Mouse (Mus musculus) embryonic facial prominence, embryonic 11.5 days (tissue): ENCODE measurements around the gene Agbl3. TPM values are rescaled to one million over a fixed set of nuclear protein-coding genes. Genes with fewer than 3 reads are reported as not detected.
A peak's percentile ranks its signal among the peaks of the same experiment; 100 is the strongest.

Experiments used
- ATAC-seq: fragments of 200-750 bp; cut with Nextera tagmentation; replicated peaks from 2 replicates; pipeline ENCODE4 v1.8.0; 2017; ENCODE audit warnings: low read depth; ENCODE audit not compliant: insufficient number of reproducible peaks, low FRiP score, low TSS enrichment
- DNase-seq: peaks from one replicate; pipeline ENCODE4 v3.0.0-alpha.2; 2015; ENCODE audit warnings: low spot score
- H3K27ac ChIP-seq: fragments of 300-500 bp; sonication (generic); replicated peaks from 2 replicates; pipeline ENCODE4 v1.5.1; 2014; ENCODE audit warnings: mild to moderate bottlenecking, low read depth, low read length, control low read depth
- H3K27me3 ChIP-seq: fragments of 300-500 bp; sonication (generic); 2 replicates; pipeline ENCODE4 v1.6.1; 2014; ENCODE audit warnings: mild to moderate bottlenecking, low read length, moderate library complexity, mixed read lengths; ENCODE audit not compliant: control insufficient read depth, insufficient read depth
- H3K36me3 ChIP-seq: fragments of 300-500 bp; sonication (generic); replicated peaks from 2 replicates; pipeline ENCODE4 v1.6.1; 2014; ENCODE audit warnings: low read depth, mild to moderate bottlenecking, low read length, moderate library complexity, mixed read lengths; ENCODE audit not compliant: control insufficient read depth, insufficient read depth
- H3K4me1 ChIP-seq: fragments of 300-500 bp; sonication (generic); 2 replicates; pipeline ENCODE4 v1.6.1; 2014; ENCODE audit warnings: low read length, mixed read lengths; ENCODE audit not compliant: control insufficient read depth, insufficient read depth
- H3K4me2 ChIP-seq: fragments of 300-500 bp; sonication (generic); 2 replicates; pipeline ENCODE4 v1.6.1; 2014; ENCODE audit warnings: low read depth, mild to moderate bottlenecking, control low read depth, low read length, moderate library complexity
- H3K4me3 ChIP-seq: fragments of 300-500 bp; sonication (generic); 2 replicates; pipeline ENCODE4 v1.5.1; 2014; ENCODE audit warnings: low read depth, low read length, control low read depth
- H3K9ac ChIP-seq: fragments of 300-500 bp; sonication (generic); replicated peaks from 2 replicates; pipeline ENCODE4 v1.6.1; 2014; ENCODE audit warnings: mild to moderate bottlenecking, control low read depth, low read length
- H3K9me3 ChIP-seq: fragments of 300-500 bp; sonication (generic); replicated peaks from 2 replicates; pipeline ENCODE4 v1.6.1; 2016; ENCODE audit warnings: mild to moderate bottlenecking, low read length, inconsistent platforms, mixed read lengths; ENCODE audit not compliant: control insufficient read depth
- WGBS: fragments of 180-500 bp; shearing (Covaris S2); extraction: QIAGEN DNeasy Blood & Tissue Kit; methylation state at CpG from one replicate; pipeline ENCODE4 v1.1.7; 2014; 5-methylcytosine and 5-hydroxymethylcytosine counted together
- polyA plus RNA-seq: library from polyadenylated mRNA; unstranded; fragments of >200 nt; fragmentation: Nextera tagmentation; extraction: Ambion mirVana; gene quantifications from 2 replicates; pipeline ENCODE4 v1.2.1, GENCODE M21; 2014

Gene Agbl3
- polyA plus RNA-seq, 1 experiment from 2014 or later = 5.2 TPM

GRCm38 (mm10) chr6:34870136-34870535, 89.9 kb downstream of the Agbl3 start:
- H3K9ac ChIP-seq = no peak overlapping the region
- H3K36me3 ChIP-seq = no peaks in the 10 kb centered on the region
- H3K27ac ChIP-seq = 0 out of 2 replicates have a peak overlapping the region, but pooled peaks have one; percentile 35
- WGBS = 75% methylated on average over 5 of the region's 5 CpGs
- H3K4me2 ChIP-seq = no peak overlapping the region
- no peaks in the 10 kb centered on the region for H3K9me3 ChIP-seq
- H3K4me3 ChIP-seq = no peak overlapping the region
- ATAC-seq (no peak), DNase-seq (no peak)
- no peaks in the 10 kb centered on the region for H3K27me3 ChIP-seq
- no peaks in the 10 kb centered on the region for H3K4me1 ChIP-seq

DNA sequence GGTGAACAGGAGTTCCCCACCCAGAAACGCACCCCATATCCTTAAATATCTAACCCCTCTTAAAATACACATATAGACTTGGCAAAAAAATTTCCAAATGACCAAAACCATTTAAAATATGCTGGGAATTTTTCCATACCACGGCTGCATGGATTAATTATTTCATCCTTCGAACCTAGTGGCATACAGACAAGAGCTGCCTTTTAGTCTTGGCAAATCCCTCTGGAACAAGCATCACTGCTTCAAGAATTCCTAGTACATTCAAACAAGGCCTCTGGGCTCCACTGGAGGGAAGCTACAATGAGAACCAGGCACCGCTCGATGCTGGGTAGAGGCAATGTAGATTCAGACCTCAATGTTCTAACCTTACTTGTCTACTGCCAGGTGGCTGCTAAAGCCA, 90.5 kb downstream of the Agbl3 start:
- DNase-seq (no peak), ATAC-seq (no peak)
- Histone ChIP-seq H3K27ac (no peak overlapping the region), H3K4me2 (no peak overlapping the region), H3K27me3 (no peaks in the 10 kb centered on the region), H3K4me3 (no peak overlapping the region), H3K9ac (no peak overlapping the region), H3K36me3 (no peaks in the 10 kb centered on the region), H3K4me1 (no peaks in the 10 kb centered on the region), H3K9me3 (no peaks in the 10 kb centered on the region)
- WGBS = 76% methylated on average over 5 of the region's 5 CpGs

DNA sequence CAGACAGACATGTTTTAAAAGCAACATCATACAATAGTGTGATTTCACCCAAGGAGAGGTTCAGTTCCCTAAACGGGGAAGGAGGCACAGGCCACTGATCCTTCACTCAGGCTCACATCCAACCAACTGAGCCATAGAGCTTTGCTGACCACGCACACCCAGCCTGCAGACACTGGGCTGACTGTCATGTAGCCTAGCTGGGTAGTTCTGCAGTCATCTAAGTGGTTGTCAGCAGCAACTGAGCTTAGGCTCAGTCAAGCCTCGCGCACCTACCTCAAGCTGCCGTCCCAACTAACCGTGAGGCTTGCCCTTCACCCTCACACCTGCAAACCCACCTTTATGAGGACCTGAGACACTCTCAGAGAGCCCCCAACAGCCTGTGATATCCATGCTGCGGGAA, 91.7 kb downstream of the Agbl3 start:
- Histone ChIP-seq H3K9ac (no peak overlapping the region), H3K9me3 (no peaks in the 10 kb centered on the region), H3K27ac (no peak overlapping the region), H3K4me1 (no peaks in the 10 kb centered on the region), H3K36me3 (no peaks in the 10 kb centered on the region), H3K4me2 (no peak overlapping the region), H3K4me3 (no peak overlapping the region), H3K27me3 (no peaks in the 10 kb centered on the region)
- WGBS = 91% methylated on average over 7 of the region's 7 CpGs
- no peak for ATAC-seq
- no peak for DNase-seq

DNA sequence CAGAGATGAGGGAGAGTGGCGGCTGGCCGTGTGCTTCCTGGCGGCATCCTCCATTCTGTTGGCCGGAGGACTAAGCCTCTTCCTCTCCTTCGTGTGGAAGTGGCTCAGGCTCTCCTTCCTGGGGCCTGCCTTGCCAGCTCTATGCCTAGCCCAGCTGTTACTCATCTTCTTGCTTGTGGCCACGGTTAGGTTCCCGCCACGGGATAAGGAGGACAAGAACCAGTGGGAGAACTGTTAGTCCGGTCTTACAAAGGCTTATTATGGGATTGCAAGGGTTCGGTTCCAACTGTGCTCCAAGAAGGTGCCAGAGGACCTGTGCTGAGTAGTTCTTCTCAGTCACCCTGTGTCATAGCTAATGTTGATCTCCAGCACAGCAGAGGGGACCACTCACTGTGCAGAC, 92.6 kb downstream of the Agbl3 start:
- DNase-seq (no peak), ATAC-seq (no peak)
- no peak overlapping the region for H3K9ac ChIP-seq
- no peaks in the 10 kb centered on the region for H3K27me3 ChIP-seq
- no peak overlapping the region for H3K27ac ChIP-seq
- WGBS = 87% methylated on average over 10 of the region's 10 CpGs
- no peaks in the 10 kb centered on the region for H3K36me3 ChIP-seq
- H3K4me2 ChIP-seq = no peak overlapping the region
- no peak overlapping the region for H3K4me3 ChIP-seq
- H3K9me3 ChIP-seq = no peaks in the 10 kb centered on the region
- no peaks in the 10 kb centered on the region for H3K4me1 ChIP-seq

- Histone ChIP-seq H3K4me3 (no peak overlapping the region), H3K4me1 (no peaks in the 10 kb centered on the region; the same call in 1 of the 2 replicates), H3K27ac (no peak overlapping the region), H3K36me3 (no peaks in the 10 kb centered on the region), H3K9ac (0 out of 2 replicates have a peak overlapping the region, but pooled peaks have one; percentile 9), H3K27me3 (no peaks in the 10 kb centered on the region), H3K9me3 (no peaks in the 10 kb centered on the region), H3K4me2 (no peak overlapping the region)
- DNase-seq (no peak), ATAC-seq (no peak)
- WGBS = 45% methylated on average over 21 of the region's 21 CpGs
Observed at GRCm38 (mm10) chr6:34874101-34874921, 94.1 kb downstream of the Agbl3 start.

GRCm38 (mm10) chr6:34875268-34875761, 95.1 kb downstream of the Agbl3 start:
- H3K4me2 ChIP-seq = no peak overlapping the region
- DNase-seq (no peak), ATAC-seq (no peak)
- WGBS = 88% methylated on average over 15 of the region's 15 CpGs
- H3K9ac ChIP-seq = no peak overlapping the region; the same call in 1 of the 2 replicates
- H3K9me3 ChIP-seq = no peaks in the 10 kb centered on the region
- no peaks in the 10 kb centered on the region for H3K36me3 ChIP-seq
- H3K4me1 ChIP-seq = no peaks in the 10 kb centered on the region; the same call in 1 of the 2 replicates
- H3K4me3 ChIP-seq = no peak overlapping the region
- no peaks in the 10 kb centered on the region for H3K27me3 ChIP-seq
- H3K27ac ChIP-seq = no peak overlapping the region

GRCm38 (mm10) chr6:34875966-34876834, 96.0 kb downstream of the Agbl3 start:
- Histone ChIP-seq H3K36me3 (no peaks in the 10 kb centered on the region), H3K27me3 (no peaks in the 10 kb centered on the region), H3K4me1 (no peaks in the 10 kb centered on the region; the same call in 1 of the 2 replicates), H3K4me2 (no peak overlapping the region), H3K9ac (no peak overlapping the region; the same call in none of the 2 replicates), H3K9me3 (no peaks in the 10 kb centered on the region), H3K27ac (no peak overlapping the region), H3K4me3 (no peak overlapping the region)
- no peak for ATAC-seq
- 56% methylated on average over 12 of the region's 12 CpGs for WGBS
- no peak for DNase-seq
